Mouse (Mus musculus): ENCODE results near the gene Capn5. TPM values are rescaled to one million over a fixed set of nuclear protein-coding genes. Genes with fewer than 3 reads are reported as not detected.

Capn5 gene
- total RNA-seq (2012; rRNA removed) (0.29 and 0.55 TPM in 2 replicates), total RNA-seq (2014; rRNA removed) (0.22 and 0.27 TPM in 2 replicates), polyA plus RNA-seq (2012; ENCODE audit: insufficient read length, low read depth) (0.26 and 0.52 TPM in 2 replicates)

GRCm38 (mm10) chr7:98177929-98178559 lies at the start of gene Capn5:
Gene Capn5, minus strand, starts transcription at chr7:98178274.
- Histone ChIP-seq H3K9ac (ENCODE audit: insufficient read depth, low read depth) (peak within 1 kb of the TSS; percentile 68), H3K4me1 (ENCODE audit: control insufficient read depth in 1 of 2, insufficient read depth in 2 of 2) (peaks cover 5 to 24% of the 10 kb centered on the region in 2 experiments), H3K9me3 (replicated peaks; ENCODE audit: low read length) (no peaks in the 10 kb centered on the region), H3K27ac (ENCODE audit: insufficient read depth, low read depth) (no peak within 1 kb of the TSS), H3K79me2 (replicated peaks; ENCODE audit: control insufficient read depth, extremely low read depth, insufficient read depth, poor library complexity, severe bottlenecking) (no peaks in the 10 kb centered on the region), H3K36me3 (replicated peaks in 1 of 2; ENCODE audit: control insufficient read depth in 1 of 2, insufficient read depth in 1 of 2, low read length in 1 of 2) (no peaks in the 10 kb centered on the region), H3K4me2 (ENCODE audit: insufficient read depth, low read depth, poor library complexity, severe bottlenecking) (peak within 1 kb of the TSS; percentile 57), H3K4me3 (replicated peaks in 1 of 3; ENCODE audit: low read depth in 2 of 3, low read length in 2 of 3, poor library complexity in 1 of 3) (peak within 1 kb of the TSS; percentile 68 to 82 (median 73)), H3K27me3 (replicated peaks) (peaks cover 22% of the 10 kb centered on the region)
- DNase-seq (ENCODE audit: extremely low read depth) = peak; percentile 77
- in situ Hi-C loops (cut with MboI; ENCODE audit: low pct_ligation_motif_present, low pct_unique_long_range_greater_than_20kb, low sequenced_read_pairs) = no loop called here
- dilution Hi-C loops (cut with MboI; ENCODE audit: extremely low pct_ligation_motif_present, extremely low pct_unique_long_range_greater_than_20kb, low sequenced_read_pairs) = no loop called here
- TF ChIP-seq ZNF384 (IDR thresholded peaks at IDR 0.05; ENCODE audit: low read depth, low read length) = no peak
- peak; percentile 48; the same call in 1 of the 2 replicates for TF ChIP-seq POLR2A (IDR thresholded peaks at IDR 0.05; ENCODE audit: low read depth, low read length)
- TF ChIP-seq CTCF (conservative IDR thresholded peaks at IDR 0.05 in 1 of 2, IDR thresholded peaks at IDR 0.05 in 1 of 2; ENCODE audit: low read depth in 2 of 2, low read length in 2 of 2) = peak in 1 of 2 experiments; percentile 50; a peak in 2 of 4 replicates
- no peak for TF ChIP-seq MYC (IDR thresholded peaks at IDR 0.05; ENCODE audit: low read depth, low read length)
- no peak for TF ChIP-seq ZKSCAN1 (IDR thresholded peaks at IDR 0.05; ENCODE audit: borderline replicate concordance, low read depth, low read length)
- no peak for TF ChIP-seq MAZ (IDR thresholded peaks at IDR 0.05; ENCODE audit: low read depth, low read length)
- TF ChIP-seq MXI1 (IDR thresholded peaks at IDR 0.05; ENCODE audit: low read depth, low read length) = peak; percentile 67; the same call in 1 of the 2 replicates
- TF ChIP-seq ZMIZ1 (IDR thresholded peaks at IDR 0.05; ENCODE audit: low read depth, low read length) = no peak
- TF ChIP-seq KAT2A (IDR thresholded peaks at IDR 0.05; ENCODE audit: insufficient replicate concordance, low read length) = no peak
- no peak for TF ChIP-seq CHD1 (IDR thresholded peaks at IDR 0.05; ENCODE audit: low read depth, low read length)
- no peak for TF ChIP-seq EP300 (IDR thresholded peaks at IDR 0.05; ENCODE audit: low read length)
- TF ChIP-seq ELF1 (IDR thresholded peaks at IDR 0.05; ENCODE audit: low read depth, low read length) = no peak
- TF ChIP-seq SIN3A (IDR thresholded peaks at IDR 0.05; ENCODE audit: low read length) = peak; percentile 41; the same call in 1 of the 2 replicates
- no peak for TF ChIP-seq MAFK (IDR thresholded peaks at IDR 0.05; ENCODE audit: insufficient replicate concordance, low read length)
- TF ChIP-seq JUN (IDR thresholded peaks at IDR 0.05; ENCODE audit: insufficient read depth, low read depth, low read length) = no peak
- 0 out of 2 replicates have a peak, but pooled peaks have one; percentile 37 for TF ChIP-seq BHLHE40 (IDR thresholded peaks at IDR 0.05; ENCODE audit: low read depth, low read length)
- TF ChIP-seq USF2 (conservative IDR thresholded peaks at IDR 0.05; ENCODE audit: low read depth, low read length) = no peak
- no peak for TF ChIP-seq MEF2A (IDR thresholded peaks at IDR 0.05; ENCODE audit: borderline replicate concordance, low read depth, low read length)
- TF ChIP-seq PAX5 (IDR thresholded peaks at IDR 0.05; ENCODE audit: low read length) = no peak
- TF ChIP-seq NRF1 (IDR thresholded peaks at IDR 0.05; ENCODE audit: low read depth, low read length) = peak; percentile 76

DNA sequence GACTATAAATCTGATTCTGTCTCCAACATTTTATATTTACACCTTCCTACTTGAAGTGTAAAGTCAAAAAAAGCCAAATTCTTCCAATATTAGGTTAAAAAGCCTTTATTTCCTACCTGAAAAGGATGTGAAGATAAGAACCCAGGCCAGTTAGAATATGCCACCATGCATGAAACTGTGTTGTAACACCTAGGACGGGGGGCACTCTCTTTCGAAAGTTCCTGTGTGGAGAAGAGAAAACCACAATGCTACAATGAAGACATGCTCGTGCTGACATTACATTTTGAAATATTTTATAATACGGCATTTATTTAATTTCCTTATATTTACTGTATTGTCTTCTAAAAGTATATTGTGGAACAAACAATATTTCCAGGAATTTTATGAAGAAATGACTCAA lies 45.7 kb upstream of the Capn5 start:
- no peaks in the 10 kb centered on the region for H3K27me3 ChIP-seq (replicated peaks)
- no peak for DNase-seq (ENCODE audit: extremely low read depth)
- H3K4me1 ChIP-seq (ENCODE audit: control insufficient read depth in 1 of 2, insufficient read depth in 2 of 2) = no peaks in the 10 kb centered on the region
- H3K9ac ChIP-seq (ENCODE audit: insufficient read depth, low read depth) = no peak overlapping the region
- dilution Hi-C loops (cut with MboI; ENCODE audit: extremely low pct_ligation_motif_present, extremely low pct_unique_long_range_greater_than_20kb, low sequenced_read_pairs) (no loop called here), in situ Hi-C loops (cut with MboI; ENCODE audit: low pct_ligation_motif_present, low pct_unique_long_range_greater_than_20kb, low sequenced_read_pairs) (no loop called here)
- no peak overlapping the region for H3K27ac ChIP-seq (ENCODE audit: insufficient read depth, low read depth)
- H3K79me2 ChIP-seq (replicated peaks; ENCODE audit: control insufficient read depth, extremely low read depth, insufficient read depth, poor library complexity, severe bottlenecking) = no peaks in the 10 kb centered on the region
- no peak for TF ChIP-seq MXI1 (IDR thresholded peaks at IDR 0.05; ENCODE audit: low read depth, low read length)
- no peak for TF ChIP-seq RAD21 (IDR thresholded peaks at IDR 0.05; ENCODE audit: low read depth, low read length)
- no peak overlapping the region for H3K4me2 ChIP-seq (ENCODE audit: insufficient read depth, low read depth, poor library complexity, severe bottlenecking)
- H3K4me3 ChIP-seq (replicated peaks in 1 of 3; ENCODE audit: low read depth in 2 of 3, low read length in 2 of 3, poor library complexity in 1 of 3) = no peak overlapping the region
- H3K36me3 ChIP-seq (replicated peaks in 1 of 2; ENCODE audit: control insufficient read depth in 1 of 2, insufficient read depth in 1 of 2, low read length in 1 of 2) = peaks cover 0 to 3% of the 10 kb centered on the region in 2 experiments
- H3K9me3 ChIP-seq (replicated peaks; ENCODE audit: low read length) = no peaks in the 10 kb centered on the region

All from CH12.LX (cell line).